Mouse (Mus musculus) G1E (cell line): ENCODE results near the gene Atp11a.

ENCODE experiments used
- CTCF ChIP-seq: IDR thresholded peaks from 2 replicates; pipeline ENCODE4 v1.5.1; 2012; ENCODE audit warnings: low read depth, low read length, inconsistent platforms, mixed read lengths
- GATA1 ChIP-seq: IDR thresholded peaks from 2 replicates; pipeline ENCODE4 v1.6.1; 2012; ENCODE audit warnings: borderline replicate concordance, low read length, inconsistent platforms, mixed read lengths
- GATA2 ChIP-seq: IDR thresholded peaks from 2 replicates; pipeline ENCODE4 v1.6.1; 2012; ENCODE audit warnings: low read depth, low read length, inconsistent platforms, borderline replicate concordance
- POLR2AphosphoS5 ChIP-seq: IDR thresholded peaks from 2 replicates; pipeline ENCODE4 v1.6.1; 2012; ENCODE audit warnings: low read depth, low read length, inconsistent platforms; ENCODE audit not compliant: insufficient replicate concordance
- TAL1 ChIP-seq: conservative IDR thresholded peaks from 2 replicates; pipeline ENCODE4 v1.6.1; 2012; ENCODE audit warnings: low read depth, low read length, inconsistent platforms, mixed read lengths

DNA sequence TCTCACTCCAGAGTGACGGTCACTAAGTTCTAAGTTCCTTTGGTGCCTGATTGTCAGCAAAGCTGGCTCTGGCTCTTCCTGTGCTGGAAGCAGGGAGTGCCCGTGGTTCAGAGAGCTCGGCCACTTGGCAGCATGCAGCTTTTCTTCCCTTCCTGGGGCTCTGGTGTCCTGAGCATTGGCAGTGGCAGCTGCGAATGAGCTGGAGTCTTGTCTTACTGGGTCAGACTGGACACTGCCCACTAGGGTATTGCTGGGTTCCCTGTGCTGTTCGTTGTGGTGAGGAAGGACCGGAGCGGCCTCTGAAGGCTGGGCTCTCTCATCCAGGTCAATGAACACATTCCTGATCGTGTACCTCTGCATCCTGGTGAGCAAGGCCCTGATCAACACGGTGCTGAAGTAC is 70.3 kb downstream of the Atp11a start:
- no peak for TF ChIP-seq CTCF
- no peak for TF ChIP-seq POLR2AphosphoS5
- TF ChIP-seq GATA2, result no peak
- no peak for TF ChIP-seq TAL1
- no peak for TF ChIP-seq GATA1
